Mouse (Mus musculus) lung, postnatal 0 days (tissue): ENCODE data around the gene Zfp300. TPM values are rescaled to one million over a fixed set of nuclear protein-coding genes. Genes with fewer than 3 reads are reported as not detected.
A peak's percentile ranks its signal among the peaks of the same experiment; 100 is the strongest.

ENCODE experiments used
- ATAC-seq: fragments of 200-750 bp; cut with Nextera tagmentation; 2 replicates; pipeline ENCODE4 v1.8.0; 2017; ENCODE audit warnings: moderate library complexity
- DNase-seq: peaks from one replicate; pipeline ENCODE4 v3.0.0-alpha.2; 2016; ENCODE audit warnings: low spot score
- H3K27ac ChIP-seq: fragments of 300-500 bp; sonication (generic); 2 replicates; pipeline ENCODE4 v1.5.1; 2014; ENCODE audit warnings: antibody characterized with exemption, mild to moderate bottlenecking, low read length, mixed read lengths
- H3K27me3 ChIP-seq: fragments of 300-500 bp; sonication (generic); replicated peaks from 2 replicates; pipeline ENCODE4 v1.6.1; 2014; ENCODE audit warnings: low read length, mixed read lengths; ENCODE audit not compliant: insufficient read depth
- H3K36me3 ChIP-seq: fragments of 300-500 bp; sonication (generic); 2 replicates; pipeline ENCODE4 v1.6.1; 2014; ENCODE audit warnings: low read length, mixed read lengths; ENCODE audit not compliant: insufficient read depth
- H3K4me1 ChIP-seq: fragments of 300-500 bp; sonication (generic); 2 replicates; pipeline ENCODE4 v1.6.1; 2014; ENCODE audit warnings: antibody characterized with exemption, low read depth, low read length, mixed read lengths; ENCODE audit not compliant: insufficient read depth
- H3K4me2 ChIP-seq: fragments of 300-500 bp; sonication (generic); replicated peaks from 2 replicates; pipeline ENCODE4 v1.6.1; 2014; ENCODE audit warnings: low read depth, mild to moderate bottlenecking, low read length, moderate library complexity, mixed read lengths
- H3K4me3 ChIP-seq: fragments of 300-500 bp; sonication (generic); 2 replicates; pipeline ENCODE4 v1.5.1; 2014; ENCODE audit warnings: low read depth, low read length
- H3K9ac ChIP-seq: fragments of 300-500 bp; sonication (generic); replicated peaks from 2 replicates; pipeline ENCODE4 v1.6.1; 2014; ENCODE audit warnings: low read depth, mild to moderate bottlenecking
- H3K9me3 ChIP-seq: fragments of 300-500 bp; sonication (generic); 2 replicates; pipeline ENCODE4 v1.6.1; 2016; ENCODE audit warnings: low read length, mixed read lengths
- CTCF ChIP-seq: IDR thresholded peaks from 2 replicates; pipeline ENCODE4 v1.5.1; 2016; ENCODE audit warnings: antibody characterized with exemption, mild to moderate bottlenecking
- EP300 ChIP-seq: IDR thresholded peaks from 2 replicates; pipeline ENCODE4 v1.6.1; 2016; ENCODE audit warnings: antibody characterized with exemption, mild to moderate bottlenecking, control low read depth
- WGBS: fragments of 180-500 bp; shearing (Covaris S2); extraction: QIAGEN DNeasy Blood & Tissue Kit; methylation state at CpG from one replicate; pipeline ENCODE4 v1.1.7; 2014; 5-methylcytosine and 5-hydroxymethylcytosine counted together
- polyA plus RNA-seq: library from polyadenylated mRNA; unstranded; fragments of >200 nt; fragmentation: Nextera tagmentation; extraction: Ambion mirVana; gene quantifications from 2 replicates; pipeline ENCODE4 v1.2.1, GENCODE M21; 2015

The Zfp300 gene
- polyA plus RNA-seq, 1 experiment from 2014 or later, result 1.5 TPM

- Histone ChIP-seq H3K27me3 (no peaks in the 10 kb centered on the region), H3K36me3 (no peaks in the 10 kb centered on the region), H3K27ac (no peak within 1 kb of the TSS), H3K9ac (peak within 1 kb of the TSS; percentile 36), H3K4me2 (peak within 1 kb of the TSS; percentile 49), H3K9me3 (no peaks in the 10 kb centered on the region), H3K4me3 (peak within 1 kb of the TSS; percentile 47), H3K4me1 (no peaks in the 10 kb centered on the region)
- WGBS, result 17% methylated on average over 25 of the region's 25 CpGs
- TF ChIP-seq CTCF (no peak), EP300 (no peak)
- ATAC-seq, result peak; percentile 98
- peak; percentile 93 for DNase-seq
Observed at GRCm38 (mm10) chrX:21061866-21062543, 27.3 kb downstream of the Zfp300 start, which contains the start of gene Zfp182. Gene Zfp182, minus strand, starts transcription at chrX:21062316.

GRCm38 (mm10) chrX:21061460-21061859 lies 27.9 kb downstream of the Zfp300 start:
- WGBS, result 22% methylated on average over 9 of the region's 9 CpGs
- H3K9ac ChIP-seq, result peak overlapping the region; percentile 36
- ATAC-seq, result peak; percentile 16

More at GRCm38 (mm10) chrX:21061460-21061859, 27.9 kb downstream of the Zfp300 start:
- Histone ChIP-seq H3K27me3 (no peaks in the 10 kb centered on the region), H3K27ac (no peak overlapping the region), H3K36me3 (no peaks in the 10 kb centered on the region), H3K4me1 (no peaks in the 10 kb centered on the region), H3K9me3 (no peaks in the 10 kb centered on the region), H3K4me3 (peak overlapping the region; percentile 47), H3K4me2 (peak overlapping the region; percentile 49)
- DNase-seq, result peak; percentile 13
- TF ChIP-seq EP300 (no peak), CTCF (peak; percentile 15; the same call in 1 of the 2 replicates)

Other genes starting within 250 kb of the Zfp300 start
- 20.2 and 26.5 TPM in 2 replicates for gene Timp1, start 219.4 kb downstream of the Zfp300 start, polyA plus RNA-seq
- gene Syn1, start 168.5 kb downstream of the Zfp300 start, polyA plus RNA-seq, result 0.05 TPM in 1 of 2 replicates, not detected in the other
- 11.3 and 14.3 TPM in 2 replicates for gene Cfp, start 158.0 kb downstream of the Zfp300 start, polyA plus RNA-seq
- gene Elk1, start 138.9 kb downstream of the Zfp300 start, polyA plus RNA-seq, result 5.2 and 5.7 TPM in 2 replicates
- 55.8 and 69.5 TPM in 2 replicates for gene Uxt, start 127.5 kb downstream of the Zfp300 start, polyA plus RNA-seq
- gene Zfp182, start 27.2 kb downstream of the Zfp300 start, polyA plus RNA-seq, result 3.7 and 4.4 TPM in 2 replicates
- not detected in 2 replicates for gene Spaca5, start 21.1 kb downstream of the Zfp300 start, polyA plus RNA-seq
- gene Ssxa1, start 26.3 kb upstream of the Zfp300 start, polyA plus RNA-seq, result not detected in 2 replicates
- not detected in 2 replicates for gene Gm21876, start 86.1 kb upstream of the Zfp300 start, polyA plus RNA-seq